Mouse (Mus musculus) midbrain, embryonic 11.5 days (tissue): ENCODE data around the gene Hikeshi. TPM values are rescaled to one million over a fixed set of nuclear protein-coding genes. Genes with fewer than 3 reads are reported as not detected.
A peak's percentile ranks its signal among the peaks of the same experiment; 100 is the strongest.

Experiments
- ATAC-seq: fragments of 200-750 bp; cut with Nextera tagmentation; 2 replicates; pipeline ENCODE4 v1.8.0; 2017; ENCODE audit warnings: moderate TSS enrichment, moderate library complexity; ENCODE audit not compliant: low FRiP score
- DNase-seq: peaks from one replicate; pipeline ENCODE4 v3.0.0; 2015; ENCODE audit warnings: low spot score; ENCODE audit errors: missing footprints
- H3K27ac ChIP-seq: fragments of 300-500 bp; sonication (generic); 2 replicates; pipeline ENCODE4 v1.5.1; 2014; ENCODE audit warnings: low read depth, low read length
- H3K27me3 ChIP-seq: fragments of 300-500 bp; sonication (generic); 2 replicates; pipeline ENCODE4 v1.6.1; 2014; ENCODE audit warnings: mild to moderate bottlenecking, low read length, moderate library complexity, mixed read lengths; ENCODE audit not compliant: control insufficient read depth, insufficient read depth
- H3K36me3 ChIP-seq: fragments of 300-500 bp; sonication (generic); 2 replicates; pipeline ENCODE4 v1.6.1; 2014; ENCODE audit warnings: mild to moderate bottlenecking, low read length, moderate library complexity, mixed read lengths; ENCODE audit not compliant: control insufficient read depth, insufficient read depth
- H3K4me1 ChIP-seq: fragments of 300-500 bp; sonication (generic); 2 replicates; pipeline ENCODE4 v1.6.1; 2014; ENCODE audit warnings: low read length; ENCODE audit not compliant: control insufficient read depth, insufficient read depth
- H3K4me2 ChIP-seq: fragments of 300-500 bp; sonication (generic); 2 replicates; pipeline ENCODE4 v1.6.1; 2014; ENCODE audit warnings: mild to moderate bottlenecking, moderate library complexity
- H3K4me3 ChIP-seq: fragments of 300-500 bp; sonication (generic); 2 replicates; pipeline ENCODE4 v1.5.1; 2014; ENCODE audit warnings: low read depth, low read length
- H3K9ac ChIP-seq: fragments of 300-500 bp; sonication (generic); 2 replicates; pipeline ENCODE4 v1.6.1; 2014; ENCODE audit warnings: low read length
- H3K9me3 ChIP-seq: fragments of 300-500 bp; sonication (generic); 2 replicates; pipeline ENCODE4 v1.6.1; 2016; ENCODE audit warnings: low read length; ENCODE audit not compliant: control insufficient read depth
- WGBS: fragments of 180-500 bp; shearing (Covaris S2); extraction: QIAGEN DNeasy Blood & Tissue Kit; methylation state at CpG from one replicate; pipeline ENCODE4 v1.1.7; 2014; 5-methylcytosine and 5-hydroxymethylcytosine counted together
- polyA plus RNA-seq: library from polyadenylated mRNA; unstranded; fragments of >200 nt; fragmentation: Nextera tagmentation; extraction: Ambion mirVana; gene quantifications from 2 replicates; pipeline ENCODE4 v1.2.1, GENCODE M21; 2014

Gene Hikeshi
- 153 and 159 TPM in 2 replicates for polyA plus RNA-seq

- peak; percentile 99 for DNase-seq
- peak within 1 kb of the TSS; percentile 83 for H3K9ac ChIP-seq
- peak; percentile 99 for ATAC-seq
Measured at GRCm38 (mm10) chr7:89940571-89941463, at the start of gene Hikeshi. Gene Hikeshi (minus strand): TSS chr7:89941204.

GRCm38 (mm10) chr7:89984421-89984820 lies 43.4 kb upstream of the Hikeshi start:
- Histone ChIP-seq H3K4me1 (peaks cover 2% of the 10 kb centered on the region; the same call in 1 of the 2 replicates), H3K4me3 (no peak overlapping the region), H3K36me3 (no peaks in the 10 kb centered on the region), H3K27ac (no peak overlapping the region), H3K9ac (no peak overlapping the region), H3K27me3 (no peaks in the 10 kb centered on the region), H3K4me2 (no peak overlapping the region), H3K9me3 (no peaks in the 10 kb centered on the region)
- ATAC-seq, result no peak
- DNase-seq, result no peak

More at GRCm38 (mm10) chr7:89940571-89941463, at the start of gene Hikeshi:
- Histone ChIP-seq H3K27ac (peak within 1 kb of the TSS; percentile 59; the same call in 1 of the 2 replicates), H3K36me3 (no peaks in the 10 kb centered on the region), H3K4me2 (peak within 1 kb of the TSS; percentile 49), H3K9me3 (no peaks in the 10 kb centered on the region), H3K27me3 (no peaks in the 10 kb centered on the region), H3K4me3 (peak within 1 kb of the TSS; percentile 81), H3K4me1 (peaks cover 10% of the 10 kb centered on the region; the same call in 1 of the 2 replicates)
- WGBS, result under 1% methylated on average over 45 of the region's 45 CpGs

- Histone ChIP-seq H3K4me2 (no peak overlapping the region), H3K4me1 (peaks cover 10% of the 10 kb centered on the region), H3K4me3 (no peak overlapping the region), H3K9me3 (no peaks in the 10 kb centered on the region), H3K36me3 (no peaks in the 10 kb centered on the region), H3K27ac (no peak overlapping the region), H3K27me3 (no peaks in the 10 kb centered on the region), H3K9ac (no peak overlapping the region)
- no peak for DNase-seq
- no peak for ATAC-seq
- WGBS, result 95% methylated on average over 2 of the region's 2 CpGs
Measured at GRCm38 (mm10) chr7:89983441-89983840, 42.4 kb upstream of the Hikeshi start.

GRCm38 (mm10) chr7:89981557-89981956 lies 40.6 kb upstream of the Hikeshi start:
- ATAC-seq, result peak; percentile 14
- Histone ChIP-seq H3K27me3 (no peaks in the 10 kb centered on the region), H3K9ac (peak overlapping the region; percentile 92), H3K4me1 (peaks cover 11% of the 10 kb centered on the region), H3K4me3 (peak overlapping the region; percentile 81), H3K36me3 (no peaks in the 10 kb centered on the region; the same call in 1 of the 2 replicates), H3K27ac (peak overlapping the region; percentile 99; the same call in 1 of the 2 replicates), H3K9me3 (no peaks in the 10 kb centered on the region), H3K4me2 (peak overlapping the region; percentile 62)
- 16% methylated on average over 10 of the region's 10 CpGs for WGBS
- DNase-seq, result no peak

GRCm38 (mm10) chr7:89980485-89981422 lies 39.8 kb upstream of the Hikeshi start, which contains the start of gene Eed:
Gene Eed (minus strand): TSS chr7:89980983.
- no peaks in the 10 kb centered on the region for H3K27me3 ChIP-seq
- peak within 1 kb of the TSS; percentile 92 for H3K9ac ChIP-seq
- WGBS, result under 1% methylated on average over 83 of the region's 87 CpGs
- H3K4me3 ChIP-seq, result peak within 1 kb of the TSS; percentile 81
- H3K36me3 ChIP-seq, result peaks cover 4% of the 10 kb centered on the region; the same call in 1 of the 2 replicates
- peak within 1 kb of the TSS; percentile 62 for H3K4me2 ChIP-seq
- peak within 1 kb of the TSS; percentile 99 for H3K27ac ChIP-seq
- no peaks in the 10 kb centered on the region for H3K9me3 ChIP-seq
- ATAC-seq, result peak; percentile 91
- DNase-seq, result peak; percentile 99
- peaks cover 11% of the 10 kb centered on the region for H3K4me1 ChIP-seq

- peak overlapping the region; percentile 62 for H3K4me2 ChIP-seq
- DNase-seq, result no peak
- H3K9ac ChIP-seq, result peak overlapping the region; percentile 92
- H3K27me3 ChIP-seq, result no peaks in the 10 kb centered on the region
- peaks cover 9% of the 10 kb centered on the region; the same call in 1 of the 2 replicates for H3K36me3 ChIP-seq
- peak overlapping the region; percentile 99 for H3K27ac ChIP-seq
- ATAC-seq, result no peak
- H3K4me3 ChIP-seq, result peak overlapping the region; percentile 81
- WGBS, result under 1% methylated on average over 31 of the region's 31 CpGs
- H3K4me1 ChIP-seq, result peaks cover 11% of the 10 kb centered on the region
- H3K9me3 ChIP-seq, result no peaks in the 10 kb centered on the region
Measured at GRCm38 (mm10) chr7:89980133-89980484, 39.1 kb upstream of the Hikeshi start.

- H3K4me1 ChIP-seq, result peaks cover 11% of the 10 kb centered on the region
- peak overlapping the region; percentile 62 for H3K4me2 ChIP-seq
- H3K9me3 ChIP-seq, result no peaks in the 10 kb centered on the region
- peak; percentile 96 for DNase-seq
- peak overlapping the region; percentile 81 for H3K4me3 ChIP-seq
- WGBS, result 4% methylated on average over 23 of the region's 23 CpGs
- peak overlapping the region; percentile 92 for H3K9ac ChIP-seq
- no peak overlapping the region for H3K27ac ChIP-seq
- peak; percentile 8 for ATAC-seq
- H3K27me3 ChIP-seq, result no peaks in the 10 kb centered on the region
- H3K36me3 ChIP-seq, result peaks cover 11% of the 10 kb centered on the region; the same call in 1 of the 2 replicates
Measured at GRCm38 (mm10) chr7:89979432-89980130, 38.6 kb upstream of the Hikeshi start.

GRCm38 (mm10) chr7:89976796-89977195 lies 35.8 kb upstream of the Hikeshi start:
- Histone ChIP-seq H3K4me1 (peaks cover 11% of the 10 kb centered on the region), H3K4me2 (no peak overlapping the region), H3K36me3 (peaks cover 13% of the 10 kb centered on the region), H3K9ac (no peak overlapping the region), H3K4me3 (no peak overlapping the region), H3K27me3 (no peaks in the 10 kb centered on the region), H3K27ac (no peak overlapping the region), H3K9me3 (no peaks in the 10 kb centered on the region)
- no peak for DNase-seq
- WGBS, result 94% methylated on average over 7 of the region's 7 CpGs
- ATAC-seq, result no peak
